Mouse (Mus musculus): ENCODE data around the gene Rpl10.
A peak's percentile ranks its signal among the peaks of the same experiment; 100 is the strongest.

The Rpl10 gene

DNA sequence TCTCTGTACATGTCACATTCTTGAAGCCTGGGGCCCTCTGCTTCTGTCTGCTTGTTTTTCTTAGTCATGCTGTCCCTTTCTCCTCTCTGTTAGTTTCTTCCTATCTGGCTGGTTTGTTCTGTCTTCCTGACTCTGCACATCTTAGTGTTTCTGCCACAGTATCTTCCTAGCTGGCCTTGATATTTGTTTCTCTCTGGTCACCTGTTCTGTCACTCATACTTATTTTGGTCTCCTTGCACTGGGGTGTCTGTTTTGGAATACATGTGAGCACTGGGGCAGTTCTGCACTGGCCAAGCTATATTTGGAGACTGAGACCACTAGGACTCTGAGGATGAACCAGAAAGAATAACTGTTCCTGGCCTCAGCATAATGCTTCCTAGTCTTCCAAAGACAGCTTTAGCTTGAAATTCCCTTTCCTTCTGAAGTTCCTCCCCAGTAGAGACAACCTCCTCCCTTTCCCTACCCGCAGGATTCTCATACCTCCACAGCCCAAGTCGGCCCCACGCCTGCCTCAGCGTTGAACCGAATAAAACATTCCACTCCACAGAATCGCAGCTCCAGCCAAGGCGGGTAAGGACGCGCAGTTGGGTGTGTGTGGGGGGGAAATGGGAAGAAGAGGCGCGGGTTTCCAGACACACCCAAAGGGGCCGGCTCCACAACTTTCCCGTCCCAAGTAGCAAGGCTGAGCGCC is 10.6 kb downstream of the Rpl10 start:
- no peak for DNase-seq (ENCODE audit: low spot score in 2 of 2)

DNA sequence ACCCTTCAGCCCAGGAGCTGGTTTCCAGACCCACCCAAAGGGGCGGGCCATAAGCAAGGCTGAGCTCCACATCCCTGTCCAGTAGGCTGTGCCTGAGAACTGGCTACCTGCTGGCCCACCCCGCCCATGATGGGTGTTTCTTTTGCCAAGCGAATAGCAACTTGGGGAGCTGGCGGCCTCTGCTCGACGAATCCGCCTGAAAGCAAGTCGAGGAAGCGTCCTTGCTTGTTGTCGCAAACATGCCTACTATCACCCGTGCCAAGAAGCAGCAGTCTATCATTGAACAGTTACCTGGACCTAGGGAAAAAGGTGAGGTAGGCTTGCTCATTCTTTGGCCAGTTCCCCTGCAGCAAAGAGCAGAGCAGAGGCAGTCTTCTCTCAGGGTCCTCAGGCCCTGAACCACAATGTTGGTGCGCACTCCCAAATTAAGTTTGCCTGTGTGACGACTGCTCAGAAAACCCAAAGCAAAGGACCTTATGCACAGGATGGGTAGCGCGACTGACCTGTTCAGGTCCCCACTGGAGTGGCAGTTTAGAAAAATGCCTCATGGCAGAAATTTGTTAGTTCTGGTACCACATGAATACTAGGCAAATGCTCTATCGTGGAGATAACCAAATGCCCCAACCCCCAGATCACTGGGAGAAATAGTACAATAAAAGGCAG is 11.3 kb downstream of the Rpl10 start, which contains the start of the genes Taz and Dnase1l1:
TSS of gene Taz (plus strand) at position 181 of the 663 bp plus-strand sequence.
TSS of gene Dnase1l1 (minus strand) at position 606 of the 663 bp plus-strand sequence.
- peak; percentile 25 to 58 for DNase-seq (ENCODE audit: low spot score in 2 of 2)

DNA sequence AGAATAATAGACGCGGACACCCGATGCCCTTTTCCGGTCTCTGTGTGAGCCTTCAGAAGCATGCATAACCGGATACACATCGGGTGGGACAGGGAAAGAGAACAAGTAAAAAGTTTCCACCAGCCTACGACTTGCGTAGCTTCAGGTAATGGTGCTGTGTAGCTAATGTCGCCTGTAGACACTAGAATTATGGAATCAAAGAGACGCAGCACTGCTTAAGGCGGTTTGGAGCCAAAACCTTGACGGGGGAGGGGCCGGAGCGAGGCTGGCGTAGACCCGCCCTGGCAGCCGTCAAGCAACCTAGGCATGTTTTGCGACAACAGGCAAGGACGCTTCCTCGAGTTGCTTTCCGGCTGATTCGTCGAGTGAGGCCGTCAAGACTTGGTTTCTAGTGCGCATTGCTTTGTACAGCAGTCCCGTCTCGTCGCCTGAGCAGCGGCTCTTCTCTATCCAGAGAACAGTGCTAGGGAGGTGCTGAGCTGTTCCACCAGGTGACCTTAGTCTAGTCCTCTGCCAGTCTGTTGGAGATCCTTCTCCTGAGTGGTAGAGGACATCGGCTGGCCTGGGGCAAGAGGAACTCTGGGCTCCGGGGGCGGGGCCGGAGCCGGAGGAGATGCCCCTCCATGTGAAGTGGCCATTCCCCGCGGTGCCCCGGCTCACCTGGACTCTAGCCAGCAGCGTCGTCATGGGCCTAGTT is 11.9 kb downstream of the Rpl10 start:
- peak; percentile 85 to 88 for DNase-seq (ENCODE audit: low spot score in 2 of 2)

DNA sequence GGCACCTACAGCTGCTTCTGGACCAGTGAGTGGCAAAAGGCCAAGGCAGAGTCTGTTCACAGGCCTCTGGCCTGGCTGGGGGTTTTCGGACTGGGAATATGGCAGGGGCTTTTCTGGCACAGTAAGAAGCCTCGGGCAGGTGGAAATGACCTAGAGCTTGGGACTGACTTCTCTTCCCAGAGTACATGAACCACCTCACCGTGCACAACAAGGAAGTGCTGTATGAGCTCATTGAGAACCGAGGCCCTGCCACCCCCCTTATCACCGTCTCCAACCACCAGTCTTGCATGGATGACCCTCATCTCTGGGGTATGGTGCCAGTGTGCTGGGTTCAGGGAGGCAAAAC is 12.5 kb downstream of the Rpl10 start:
- no peak for DNase-seq (ENCODE audit: low spot score in 2 of 2)

DNA sequence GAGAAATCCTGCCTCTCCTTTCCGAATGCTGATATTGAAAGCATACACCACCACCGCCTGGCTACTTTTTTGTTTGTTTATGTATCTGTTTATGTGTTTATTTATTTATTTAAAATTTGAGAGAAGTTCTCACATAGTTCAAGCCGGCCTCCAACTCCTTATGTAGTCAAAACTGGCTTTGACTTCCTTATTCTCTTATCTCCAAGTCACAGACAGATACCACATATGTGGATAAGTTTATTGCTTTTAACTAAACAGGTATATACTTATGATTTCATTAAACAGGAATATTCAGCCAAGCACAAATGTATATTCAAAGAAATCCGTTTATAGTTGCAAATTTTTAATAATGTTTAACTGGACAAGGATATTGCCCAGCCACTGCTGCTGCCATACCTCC is 22.8 kb downstream of the Rpl10 start:
- DNase-seq (ENCODE audit: low spot score in 2 of 2), result no peak

DNA sequence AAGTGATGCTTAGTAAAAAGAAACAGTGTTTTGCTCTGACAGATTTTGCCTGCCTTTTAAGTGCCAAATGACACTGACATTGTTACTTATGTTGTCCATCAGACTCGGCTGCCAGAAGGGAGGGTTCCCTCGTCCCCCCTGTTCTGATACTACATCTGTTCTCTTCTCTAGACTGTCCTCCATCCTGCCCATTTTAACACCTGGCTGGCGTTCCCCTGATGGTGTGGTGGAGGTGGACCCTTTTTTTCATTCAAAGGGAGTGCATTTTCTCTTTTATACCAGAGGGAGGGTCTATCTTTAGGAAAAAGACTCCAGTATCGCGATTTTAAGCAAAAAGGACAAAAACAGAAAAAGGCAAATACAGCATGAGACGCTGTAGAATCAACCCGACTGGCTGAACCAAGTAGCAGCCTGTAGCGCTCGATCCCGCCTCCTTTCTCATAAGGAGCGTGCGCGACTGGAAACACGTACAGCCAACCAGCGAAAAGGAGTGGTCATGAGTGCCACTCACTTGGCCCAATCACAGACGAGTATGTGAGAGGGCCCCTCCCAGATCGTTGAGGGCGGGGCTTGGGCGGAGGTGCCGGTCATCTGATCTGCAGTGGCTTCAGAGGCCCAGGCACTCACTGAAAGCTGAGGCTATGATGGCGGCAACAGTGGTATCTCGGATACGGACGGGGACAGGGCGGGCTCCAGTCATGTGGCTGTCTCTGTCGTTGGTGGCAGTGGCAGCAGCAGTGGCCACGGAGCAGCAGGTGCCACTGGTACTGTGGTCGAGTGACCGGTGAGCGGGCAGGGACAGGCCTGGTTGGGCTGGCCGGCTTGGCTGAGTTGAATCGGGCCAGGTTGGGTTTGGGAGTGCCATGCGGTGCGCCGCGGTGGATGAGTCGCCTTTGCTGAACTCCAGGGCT is 26.2 kb downstream of the Rpl10 start, which contains the start of gene Atp6ap1:
TSS of gene Atp6ap1 (plus strand) at position 560 of the 911 bp plus-strand sequence.
- peak; percentile 91 to 94 for DNase-seq (ENCODE audit: low spot score in 2 of 2)

DNA sequence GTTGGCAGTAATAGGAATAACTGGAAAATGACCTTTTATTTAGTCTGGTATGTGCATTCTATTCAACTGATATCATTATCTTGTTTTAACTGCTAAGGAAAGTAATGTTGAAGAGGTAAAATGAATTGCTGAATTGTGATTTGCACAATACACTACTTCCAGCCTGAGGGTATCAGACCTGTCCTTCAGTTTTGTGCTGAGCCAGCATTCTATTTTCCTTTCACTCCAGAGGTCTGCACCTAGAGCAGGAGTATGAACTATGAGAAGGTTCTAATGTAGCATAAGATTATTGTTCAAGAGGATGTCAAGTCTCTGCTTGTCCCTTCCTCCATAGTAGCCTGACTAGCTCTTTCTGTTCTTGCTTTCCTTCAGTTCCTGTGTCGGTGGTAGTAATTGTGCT is 27.7 kb downstream of the Rpl10 start:
- DNase-seq (ENCODE audit: low spot score in 2 of 2), result no peak

DNA sequence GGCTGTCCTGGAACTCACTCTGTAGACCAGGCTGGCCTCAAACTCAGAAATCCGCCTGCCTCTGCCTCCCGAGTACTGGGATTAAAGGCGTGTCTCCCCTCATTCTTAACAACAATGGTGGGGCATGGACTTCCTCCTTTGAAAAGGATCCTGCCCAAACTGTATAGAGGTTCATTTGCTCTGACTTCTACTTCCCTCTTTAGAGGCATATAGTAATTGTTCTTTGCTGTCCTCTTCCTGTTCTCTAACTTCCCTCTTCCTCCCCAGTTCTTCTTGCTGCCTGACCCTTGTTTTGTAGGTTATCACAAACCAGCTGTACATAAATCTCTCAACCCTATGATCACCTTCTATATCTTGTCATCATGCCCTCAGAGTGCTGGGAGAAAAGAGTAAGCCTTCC is 29.1 kb downstream of the Rpl10 start:
- DNase-seq (ENCODE audit: low spot score in 2 of 2), result no peak

DNA sequence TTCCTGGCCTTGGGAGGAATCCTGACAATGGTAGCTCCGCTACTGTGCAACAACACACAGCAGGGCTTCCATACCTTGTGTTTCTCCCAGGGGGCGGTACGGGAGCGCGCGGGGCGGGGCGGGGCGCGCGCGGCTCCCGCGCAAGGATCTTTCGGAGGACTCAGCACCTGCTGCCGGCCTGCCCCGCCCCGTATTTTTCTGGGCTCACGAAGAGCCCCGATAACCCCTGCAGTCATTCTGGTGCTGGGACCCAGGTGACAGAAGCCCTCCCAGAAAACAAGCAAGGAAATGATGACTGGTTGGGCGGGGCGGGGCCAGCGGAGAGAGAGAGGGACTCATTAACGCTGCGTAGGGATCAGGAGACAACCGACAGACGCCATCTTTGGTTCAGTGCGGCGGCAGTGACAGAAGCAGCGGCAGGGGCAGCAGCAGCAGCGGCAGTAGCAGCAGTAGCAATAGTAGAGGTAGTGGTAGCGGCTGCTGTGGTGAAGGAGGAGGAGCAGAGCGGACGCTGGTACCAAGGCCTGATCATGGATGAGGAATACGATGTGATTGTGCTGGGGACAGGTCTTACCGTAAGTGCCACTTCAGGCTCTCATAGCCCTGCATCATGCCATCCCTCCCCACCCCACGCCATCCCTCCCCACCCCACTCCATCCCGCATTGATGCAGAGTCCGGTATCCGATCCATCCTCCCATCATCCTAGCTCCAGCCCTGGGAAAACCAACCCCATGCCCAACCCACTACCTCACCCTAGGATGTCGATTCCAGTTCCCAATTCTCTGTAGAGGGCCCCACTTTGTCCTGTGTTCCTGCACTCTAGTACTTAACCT is 34.5 kb downstream of the Rpl10 start, which contains the start of gene Gdi1:
TSS of gene Gdi1 (plus strand) at position 132 of the 834 bp plus-strand sequence.
- DNase-seq (ENCODE audit: low spot score in 2 of 2), result peak; percentile 65 to 71

DNA sequence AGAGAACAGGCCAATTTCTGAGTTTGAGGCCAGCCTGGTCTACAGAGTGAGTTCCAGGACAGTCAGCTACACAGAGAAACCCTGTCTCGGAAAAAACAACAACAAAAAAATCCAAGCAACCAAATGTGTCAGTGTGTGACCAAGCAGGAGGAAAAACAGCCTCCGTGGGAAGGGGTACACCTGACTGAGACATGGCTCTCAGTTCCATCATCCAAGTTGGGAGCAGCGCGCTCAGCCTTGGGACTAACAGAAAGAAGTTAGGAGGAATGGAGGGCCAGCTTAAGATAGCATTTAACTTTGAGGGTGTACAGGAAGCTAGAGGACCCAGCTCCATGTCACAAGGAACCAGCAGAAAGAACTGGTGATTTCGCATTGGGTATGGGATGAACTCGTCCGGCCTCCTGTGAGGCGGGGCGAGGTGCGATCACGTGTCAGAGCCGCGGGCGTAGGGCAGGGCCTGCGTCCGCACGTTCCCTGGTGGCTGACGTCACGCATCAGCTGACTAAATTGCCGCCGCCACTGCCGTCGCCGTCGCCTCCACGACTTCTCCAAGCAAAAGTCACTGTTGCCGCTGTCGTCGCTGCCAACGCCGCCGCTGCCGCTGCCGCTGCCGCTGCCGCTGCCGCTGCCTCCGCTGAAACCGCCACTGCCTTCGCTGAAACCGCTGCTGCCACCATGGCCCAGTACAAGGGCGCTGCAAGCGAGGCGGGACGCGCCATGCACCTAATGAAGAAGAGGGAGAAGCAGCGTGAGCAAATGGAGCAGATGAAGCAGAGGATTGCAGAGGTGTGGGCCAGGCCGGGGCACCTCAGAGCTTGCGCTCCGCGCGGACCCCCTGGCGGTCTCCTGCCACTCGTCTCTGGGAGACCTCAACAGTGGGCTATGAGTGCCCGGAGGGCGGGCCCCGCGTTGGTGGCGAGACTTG is 42.2 kb downstream of the Rpl10 start, which contains the start of gene Fam50a:
TSS of gene Fam50a (plus strand) at position 494 of the 925 bp plus-strand sequence.
- DNase-seq (ENCODE audit: low spot score in 2 of 2), result peak; percentile 87 to 90

Data from right cerebral cortex, adult 2 months (tissue).